Mouse (Mus musculus) adipocyte (in vitro differentiated cells): ENCODE results near the gene Tfcp2.

Experiments
- DNase-seq: peaks from one replicate; pipeline ENCODE4 v3.0.0-alpha.2; 2016; ENCODE audit warnings: low spot score

Tfcp2 gene

GRCm38 (mm10) chr15:100551326-100552307 lies at the start of gene Tfcp2:
Gene Tfcp2, minus strand, starts transcription at chr15:100552008.
- DNase-seq: peak; percentile 99

- DNase-seq: no peak
These were observed 49.0 kb upstream of the Tfcp2 start for GRCm38 (mm10) chr15:100600696-100601272.

- peak; percentile 55 for DNase-seq
These were observed 48.4 kb upstream of the Tfcp2 start for GRCm38 (mm10) chr15:100600047-100600695.

- no peak for DNase-seq
These were observed 47.7 kb upstream of the Tfcp2 start, which contains the start of gene Pou6f1 for GRCm38 (mm10) chr15:100599276-100600046. Gene Pou6f1, minus strand, starts transcription at chr15:100599984.

DNA sequence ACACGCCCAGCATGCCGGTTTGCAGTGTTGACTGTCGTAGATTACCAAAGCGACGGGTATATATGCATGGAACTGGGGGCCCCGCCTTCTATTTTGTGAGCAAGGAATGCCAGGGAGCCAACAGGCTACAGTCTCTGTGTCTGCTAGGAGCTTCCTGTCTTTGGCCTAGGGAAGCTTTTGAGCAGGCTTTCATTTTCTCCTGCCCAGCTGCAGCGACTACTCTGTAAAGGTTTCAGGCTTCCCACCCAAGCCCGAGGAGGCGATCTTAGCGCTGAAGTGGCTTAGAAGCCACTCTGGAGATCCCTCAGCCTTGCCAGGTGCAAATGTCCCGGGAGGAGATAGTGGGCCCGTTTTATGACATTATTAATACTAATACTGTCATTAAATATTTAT lies 47.1 kb upstream of the Tfcp2 start:
- no peak for DNase-seq

- DNase-seq: no peak
These were observed 46.6 kb upstream of the Tfcp2 start for GRCm38 (mm10) chr15:100598287-100598882.

DNA sequence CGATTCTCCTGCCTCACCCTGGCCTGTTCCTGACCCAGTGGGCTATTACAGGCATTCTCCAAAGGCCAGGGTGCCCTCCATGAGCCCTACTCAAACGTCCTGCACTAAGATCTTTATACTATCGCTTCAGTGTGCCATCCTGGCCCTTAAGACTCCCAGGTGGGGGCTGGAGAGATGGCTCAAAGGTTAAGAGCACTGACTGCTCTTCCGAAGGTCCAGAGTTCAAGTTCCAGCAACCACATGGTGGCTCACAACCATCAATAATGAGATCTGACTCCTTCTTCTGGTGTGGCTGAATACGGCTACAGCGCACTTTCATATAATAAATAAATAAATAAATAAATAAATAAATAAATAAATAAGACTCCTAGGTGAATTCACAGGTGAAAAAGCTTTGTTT lies 41.0 kb upstream of the Tfcp2 start:
- DNase-seq: no peak

DNA sequence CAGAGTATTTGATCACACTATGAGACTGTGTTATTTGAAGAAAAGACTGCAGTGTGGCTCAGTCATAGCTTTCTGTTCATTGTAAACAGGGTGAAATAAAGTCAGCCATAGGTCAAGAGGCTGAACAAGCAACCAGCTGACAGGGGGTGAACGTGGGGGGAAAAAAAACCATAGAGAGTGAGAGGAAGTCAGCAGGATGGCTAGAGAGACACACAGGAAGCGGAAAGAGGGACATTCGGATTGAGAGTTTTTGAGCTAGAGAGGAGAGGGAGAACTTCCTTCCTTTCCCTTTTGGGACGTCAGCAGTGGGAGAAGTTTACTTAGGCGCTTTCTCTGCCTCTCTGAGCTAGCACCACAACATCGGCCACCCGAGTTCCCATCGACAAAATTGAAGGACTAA lies 38.6 kb upstream of the Tfcp2 start:
- peak; percentile 48 for DNase-seq

DNA sequence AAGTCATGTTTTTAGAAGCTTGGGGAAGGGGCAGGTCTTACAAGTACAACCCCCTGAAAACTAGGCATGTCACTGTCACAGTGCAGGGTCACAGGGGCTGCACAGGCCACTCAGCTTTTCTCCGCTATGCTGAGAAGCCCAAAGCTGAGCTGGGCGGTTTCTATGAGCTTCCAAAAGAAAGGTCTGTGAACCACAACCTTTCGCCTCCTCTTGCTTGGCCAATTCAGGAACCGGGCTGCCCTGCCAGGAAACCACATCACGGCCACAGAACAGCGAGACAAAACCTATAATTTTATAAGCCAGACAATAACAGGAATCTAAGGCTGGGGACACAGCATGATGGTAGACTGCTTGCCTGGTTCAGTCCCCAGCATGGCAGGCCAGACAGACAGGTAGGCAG lies 36.5 kb upstream of the Tfcp2 start:
- peak; percentile 85 for DNase-seq

- no peak for DNase-seq
These were observed 35.4 kb upstream of the Tfcp2 start for GRCm38 (mm10) chr15:100587166-100587565.

GRCm38 (mm10) chr15:100585931-100586330 lies 34.1 kb upstream of the Tfcp2 start:
- no peak for DNase-seq

- DNase-seq: no peak
These were observed 28.3 kb upstream of the Tfcp2 start for GRCm38 (mm10) chr15:100580108-100580507.

- no peak for DNase-seq
These were observed 26.2 kb upstream of the Tfcp2 start for GRCm38 (mm10) chr15:100577972-100578371.

- DNase-seq: no peak
These were observed 25.0 kb upstream of the Tfcp2 start for GRCm38 (mm10) chr15:100576810-100577209.

GRCm38 (mm10) chr15:100576392-100576791 lies 24.6 kb upstream of the Tfcp2 start:
- DNase-seq: no peak

DNA sequence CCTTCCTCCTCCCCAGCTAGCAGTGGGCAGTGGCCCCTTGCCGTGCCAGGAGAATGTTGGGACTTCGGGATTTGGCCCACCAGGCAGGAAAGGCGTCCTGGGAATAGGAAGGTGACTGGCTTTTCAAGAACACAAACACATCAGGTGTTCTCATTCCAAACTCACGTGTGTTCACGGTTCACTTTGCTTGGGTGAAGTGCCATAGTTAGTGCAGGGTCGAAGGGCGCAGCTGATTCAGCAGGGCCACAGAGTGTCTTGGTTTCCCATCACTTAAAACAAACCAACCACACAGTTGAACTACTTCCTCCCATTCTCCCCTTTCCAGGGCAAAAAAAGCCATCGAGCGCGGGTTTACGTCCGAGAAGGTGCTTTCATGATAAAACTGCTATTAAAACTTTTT lies 23.6 kb upstream of the Tfcp2 start:
- DNase-seq: no peak

DNA sequence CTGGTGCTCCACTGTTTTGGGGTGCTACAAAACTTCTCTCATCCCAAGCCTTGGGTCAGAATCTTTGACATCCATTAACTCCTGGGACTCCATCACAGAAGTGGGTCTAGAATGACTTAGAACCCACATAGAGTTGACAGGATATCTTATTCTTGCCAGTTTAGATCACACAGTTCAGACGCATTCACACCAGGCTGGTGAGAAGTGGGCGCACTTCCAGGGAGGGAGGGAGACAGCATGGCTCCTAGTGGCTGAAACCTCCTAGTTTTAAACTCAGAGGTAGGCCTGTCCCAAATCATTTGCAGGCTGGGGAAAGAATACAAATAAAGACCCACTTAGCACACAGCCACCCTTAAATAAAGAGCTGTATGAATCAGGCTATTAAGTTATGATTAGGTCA lies 22.6 kb upstream of the Tfcp2 start:
- DNase-seq: peak; percentile 72

DNA sequence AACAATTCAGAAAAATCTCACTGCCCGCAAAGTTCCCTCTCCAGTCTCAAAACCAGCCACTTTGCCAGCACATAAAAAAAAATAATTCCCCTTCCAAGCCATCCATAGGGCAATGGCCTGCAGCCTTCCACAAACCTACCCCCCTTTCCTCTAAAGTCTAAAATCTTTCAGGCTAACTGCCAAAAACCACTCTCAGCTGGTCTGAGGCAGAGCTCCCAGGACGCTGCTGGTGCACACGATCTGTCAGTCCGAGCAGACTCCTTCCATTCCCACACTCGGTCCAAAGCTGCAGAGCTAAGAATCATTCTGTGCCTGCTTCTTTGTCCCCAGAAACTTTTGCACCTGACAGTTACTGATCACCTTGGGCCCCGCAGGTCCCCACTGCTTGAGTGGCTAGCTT lies 22.1 kb upstream of the Tfcp2 start:
- peak; percentile 87 for DNase-seq

GRCm38 (mm10) chr15:100569239-100569638 lies 17.4 kb upstream of the Tfcp2 start:
- DNase-seq: no peak

DNA sequence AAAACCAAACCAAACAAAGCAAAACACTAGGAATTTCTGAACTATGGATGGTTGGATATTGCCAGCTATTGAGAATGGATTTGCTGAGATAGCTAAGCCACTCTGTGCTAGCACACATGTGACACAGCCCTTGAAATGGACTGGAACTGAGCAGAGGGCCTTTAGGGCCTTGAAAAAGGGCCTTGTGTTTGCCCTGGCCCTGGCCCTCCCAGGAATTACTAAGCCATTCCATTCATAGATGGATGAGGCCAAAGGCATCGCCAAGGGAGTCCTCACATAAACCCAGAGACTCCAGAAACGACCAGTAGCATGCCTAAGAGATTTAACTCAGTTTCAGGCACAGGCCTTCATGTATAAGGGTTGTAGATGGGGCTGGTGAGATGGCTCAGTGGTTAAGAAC lies 14.7 kb upstream of the Tfcp2 start:
- DNase-seq: no peak

GRCm38 (mm10) chr15:100557705-100558433 lies 6.1 kb upstream of the Tfcp2 start:
- DNase-seq: no peak
